Mouse (Mus musculus) layer of hippocampus, adult 2 months (tissue): ENCODE results near the gene Adnp. TPM values are rescaled to one million over a fixed set of nuclear protein-coding genes. Genes with fewer than 3 reads are reported as not detected.
"Not testable (repeated sequence)": the region's sequence is repeated elsewhere in the genome, so short reads cannot be mapped to it uniquely, and the experiment has no call there.

Source experiments
- DNase-seq, 2 experiments: peaks; one replicate each; pipeline ENCODE4 v3.0.0; 2022; ENCODE audit warnings: low spot score in 2 of 2
- H3K27ac ChIP-seq: fragments of 200-600 bp; 2 replicates; pipeline ENCODE4 v1.8.1; 2022
- H3K4me3 ChIP-seq: fragments of 200-600 bp; 2 replicates; pipeline ENCODE4 v1.8.1; 2022; ENCODE audit warnings: mild to moderate bottlenecking
- CTCF ChIP-seq: fragments of 200-600 bp; conservative IDR thresholded peaks from 2 replicates; pipeline ENCODE4 v1.8.1; 2022; ENCODE audit warnings: antibody characterized with exemption, mild to moderate bottlenecking, moderate library complexity
- microRNA-seq, 2 experiments: library from miRNA; unstranded; fragments of <30 nt; microRNA quantifications; one replicate each; pipeline ENCODE4 v1.2.0; 2021
- total RNA-seq, 2 experiments: library from RNA; stranded (reverse); gene quantifications; 2 replicates each; pipeline ENCODE4 v1.2.3; 2021

Gene Adnp
- total RNA-seq, 2 experiments from 2014 or later = 90.5 to 96.3 TPM

DNA sequence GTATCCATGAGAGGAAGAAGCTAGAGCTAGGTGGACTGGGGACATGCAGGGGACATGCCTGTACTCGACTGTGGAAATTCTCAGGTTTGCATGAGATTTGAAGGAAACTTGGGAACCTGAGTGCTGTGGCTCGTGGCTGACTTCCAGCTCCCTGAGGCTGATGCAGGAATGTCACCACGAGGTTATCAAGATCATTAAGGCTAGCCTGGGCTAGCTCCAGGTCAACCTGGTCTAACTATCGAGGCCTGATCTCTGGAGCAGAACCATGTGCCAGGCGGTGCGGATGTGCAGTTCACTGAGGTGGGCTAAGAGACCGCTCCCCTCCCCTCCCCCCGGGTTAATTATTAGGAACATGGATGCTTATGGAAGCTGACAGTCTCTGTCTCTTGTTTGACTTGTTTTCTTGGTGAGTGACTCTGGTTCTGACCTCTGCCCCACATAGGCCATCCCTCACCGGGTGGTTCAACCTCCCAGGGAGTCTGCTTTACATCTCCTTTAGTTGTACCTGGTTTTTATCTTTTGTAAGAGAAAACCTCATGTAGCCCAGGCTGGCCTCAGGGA is 46.5 kb downstream of the Adnp start:
- DNase-seq = no peak
- H3K4me3 ChIP-seq = no peak overlapping the region
- no peak overlapping the region for H3K27ac ChIP-seq
- TF ChIP-seq CTCF = no peak

DNA sequence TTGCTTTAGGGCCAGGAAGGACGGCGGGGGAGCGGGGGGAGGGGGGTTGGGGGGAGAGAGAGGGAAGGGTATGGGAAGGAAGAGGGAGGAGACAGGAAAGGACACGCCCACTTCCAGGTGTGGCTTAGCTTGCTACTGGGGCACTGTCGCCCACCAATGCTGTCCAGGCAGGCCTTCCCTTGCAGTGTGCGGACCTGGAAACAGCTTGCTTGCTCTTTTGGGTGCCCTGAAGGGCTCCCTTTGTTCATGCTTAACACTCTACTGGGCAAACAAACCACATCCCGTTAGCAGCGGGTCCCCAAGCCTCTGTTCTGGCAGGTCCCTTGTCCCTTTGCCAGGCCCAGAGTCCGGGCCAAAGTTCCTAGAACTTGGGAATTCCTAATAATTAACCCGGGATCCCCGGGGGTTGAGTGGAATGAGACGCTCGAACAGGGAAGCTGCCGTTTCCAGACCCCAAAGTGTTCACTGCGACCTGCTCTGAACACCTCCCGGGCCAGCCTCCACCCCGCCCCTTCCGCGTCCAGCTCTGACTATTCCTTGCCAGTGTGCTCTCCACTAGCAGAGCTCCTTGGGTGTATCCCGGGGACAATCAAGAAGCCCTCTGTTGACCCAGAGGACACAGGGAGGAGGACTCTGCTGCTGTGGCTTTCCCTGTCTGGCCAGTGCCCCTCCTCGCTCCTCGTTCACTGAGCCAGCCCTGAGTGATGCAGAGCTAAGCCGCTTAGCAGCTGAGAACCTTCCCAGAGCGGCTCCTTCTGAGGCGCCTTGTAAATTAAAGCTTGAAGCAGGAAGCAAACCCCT is 47.8 kb downstream of the Adnp start:
- TF ChIP-seq CTCF = no peak
- Histone ChIP-seq H3K27ac (no peak overlapping the region), H3K4me3 (peak overlapping the region; percentile 33; the same call in 1 of the 2 replicates)
- no peak for DNase-seq

DNA sequence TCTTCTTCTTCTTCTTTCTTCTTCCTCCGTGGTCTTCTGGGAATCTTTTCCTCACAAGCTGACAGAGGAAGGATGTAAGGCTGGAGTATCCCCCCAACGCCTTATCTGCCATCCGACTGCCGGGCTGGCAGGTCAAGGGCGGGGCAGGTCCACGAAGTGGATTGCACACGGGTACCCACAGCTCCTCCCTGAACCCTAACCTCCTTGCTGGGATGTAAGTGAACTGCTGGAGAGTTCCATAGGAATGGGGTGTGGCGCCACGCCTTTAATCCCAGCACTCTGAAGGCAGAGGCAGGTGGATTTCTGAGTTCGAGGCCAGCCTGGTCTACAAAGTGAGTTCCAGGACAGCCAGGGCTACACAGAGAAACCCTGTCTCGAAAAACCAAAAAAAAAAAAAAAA is 48.9 kb downstream of the Adnp start:
- H3K4me3 ChIP-seq, DNase-seq, H3K27ac ChIP-seq: not testable (repeated sequence)

DNA sequence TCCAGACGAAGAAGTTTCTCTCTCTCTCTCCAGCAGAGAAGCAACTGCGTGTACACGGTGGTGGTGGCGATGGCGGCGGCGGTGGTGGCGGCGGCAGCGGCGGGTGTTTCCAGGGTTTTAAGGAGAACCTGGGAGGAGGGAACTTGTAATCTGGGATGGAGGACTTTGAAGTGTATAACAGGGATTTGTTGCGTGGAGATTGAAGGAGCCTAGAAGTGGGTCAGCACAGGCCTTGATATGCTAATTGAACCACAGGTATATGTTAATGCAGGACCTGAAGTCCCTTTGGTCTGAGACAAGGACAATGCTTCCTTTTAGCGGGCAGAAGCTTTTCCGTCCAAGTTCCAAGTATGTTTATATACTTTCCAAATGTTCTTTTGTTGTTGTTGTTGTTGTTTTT is 50.6 kb downstream of the Adnp start:
- DNase-seq = no peak
- no peak overlapping the region for H3K27ac ChIP-seq
- no peak overlapping the region for H3K4me3 ChIP-seq
- TF ChIP-seq CTCF = no peak

DNA sequence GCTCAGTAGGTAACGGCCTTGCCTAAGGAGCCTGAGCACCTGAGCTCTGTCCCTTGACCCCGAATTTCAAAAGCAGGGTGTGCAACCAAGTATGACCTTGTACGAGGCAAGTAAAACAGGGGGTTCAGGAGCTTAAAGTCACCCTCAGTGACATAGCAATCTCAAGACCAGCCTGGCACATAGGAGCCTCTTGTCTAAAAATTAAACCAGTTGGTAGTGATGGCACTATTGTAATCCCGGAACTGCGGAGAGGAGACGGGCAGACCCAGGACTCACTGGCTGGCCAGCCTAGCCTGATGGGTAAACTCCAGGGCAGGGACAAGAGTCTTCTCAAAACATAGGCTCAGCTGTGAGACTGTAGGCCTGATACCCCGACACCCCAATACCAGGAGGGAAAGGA is 51.2 kb downstream of the Adnp start:
- DNase-seq = no peak
- TF ChIP-seq CTCF = no peak
- H3K4me3 ChIP-seq = no peak overlapping the region
- no peak overlapping the region for H3K27ac ChIP-seq

DNA sequence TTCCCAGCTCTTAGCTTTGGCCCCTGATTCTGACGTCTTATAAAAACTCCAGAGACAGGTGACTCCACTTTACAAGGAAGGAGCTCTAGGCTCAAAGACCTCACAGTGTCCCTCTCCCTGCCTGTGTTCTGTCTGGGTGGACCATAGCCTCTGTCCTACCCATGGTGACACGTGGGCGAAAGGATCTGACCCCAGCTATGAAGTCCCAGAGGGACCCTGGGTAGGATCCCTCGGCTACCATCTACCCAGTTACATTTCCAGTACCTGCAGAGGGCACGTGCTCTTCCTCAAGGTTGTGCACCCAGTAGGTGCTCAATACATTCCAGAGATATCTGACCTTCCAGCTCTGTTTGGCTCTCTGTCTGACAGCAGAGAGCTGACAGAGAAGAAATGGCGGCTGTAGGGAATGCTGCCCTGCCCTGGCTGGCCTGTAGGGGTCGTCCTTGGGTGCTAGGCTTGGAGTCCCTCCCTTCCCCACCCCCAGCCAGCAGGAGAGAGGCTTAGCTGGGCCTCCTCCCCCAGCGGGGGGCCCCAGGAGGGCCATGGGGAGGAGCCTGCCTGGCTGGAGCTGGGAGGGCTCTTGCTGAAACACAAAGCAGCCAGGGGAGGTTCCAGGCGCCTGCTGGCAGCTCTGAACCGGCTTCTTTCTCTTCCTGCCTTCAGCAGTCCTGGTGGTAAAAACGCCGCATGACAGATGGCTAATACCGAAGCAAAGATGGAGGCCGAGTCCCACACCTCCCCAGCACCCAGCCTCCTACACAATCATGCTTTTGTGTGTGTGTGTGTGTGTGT is 52.6 kb downstream of the Adnp start:
- peak; percentile 79 for TF ChIP-seq CTCF
- Histone ChIP-seq H3K27ac (peak overlapping the region; percentile 51; the same call in 1 of the 2 replicates), H3K4me3 (no peak overlapping the region; the same call in 1 of the 2 replicates)
- DNase-seq = peak; percentile 58 to 69

DNA sequence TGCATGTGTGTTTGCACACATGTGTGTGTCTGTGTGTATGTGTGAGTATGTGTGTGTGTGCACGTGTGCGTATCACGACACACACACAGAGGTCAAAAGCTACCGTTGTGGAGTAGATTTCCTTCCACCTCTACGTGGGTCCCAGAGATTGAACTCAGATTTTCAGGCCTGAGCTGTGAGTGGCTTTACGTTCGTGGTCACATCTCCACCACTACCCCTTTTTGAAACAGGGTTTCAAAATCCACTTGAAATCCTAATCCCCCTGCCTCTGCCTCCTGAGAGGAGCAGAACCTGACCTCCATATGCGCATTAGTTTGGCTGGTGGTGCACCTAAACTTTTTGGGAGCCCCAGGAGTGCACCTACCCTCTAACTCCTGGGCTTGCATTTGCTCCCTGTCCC is 57.7 kb downstream of the Adnp start:
- no peak for TF ChIP-seq CTCF

DNA sequence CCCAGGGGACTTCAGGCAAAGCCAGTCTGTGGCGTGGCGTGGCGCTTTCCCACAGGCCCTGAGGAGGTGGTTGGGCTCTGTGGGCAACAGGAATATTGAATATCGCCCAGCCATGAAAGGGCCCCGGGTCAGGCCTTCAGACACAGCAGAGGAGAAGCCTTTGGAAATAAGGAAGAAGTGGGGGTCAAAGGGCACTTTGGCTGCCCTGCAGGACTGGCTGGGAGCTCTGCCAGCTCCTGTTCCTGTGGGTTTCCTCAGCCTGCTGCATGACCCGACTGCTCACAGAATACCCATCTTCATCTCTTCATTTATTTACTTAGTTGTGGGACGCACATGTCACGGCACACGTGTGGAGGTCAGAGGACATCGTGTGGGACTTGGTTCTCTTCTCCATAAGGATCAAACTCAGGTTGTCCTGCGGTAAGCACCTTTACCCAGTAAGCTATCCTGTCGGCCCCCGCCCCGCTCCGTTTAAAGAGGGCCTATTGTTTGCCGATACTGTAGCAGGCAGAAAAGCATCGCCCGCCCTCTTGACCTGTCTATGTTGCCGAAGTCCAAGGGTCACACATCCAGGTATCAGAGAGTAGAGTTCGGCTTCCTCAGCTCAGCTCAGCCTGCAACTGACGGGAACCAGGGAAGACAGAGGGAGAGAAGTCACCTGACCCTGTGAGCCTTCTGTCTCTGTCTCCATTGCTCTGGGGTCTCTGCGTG is 59.0 kb downstream of the Adnp start:
- no peak overlapping the region for H3K4me3 ChIP-seq
- no peak overlapping the region for H3K27ac ChIP-seq
- no peak for TF ChIP-seq CTCF
- DNase-seq = no peak

More for the DNA sequence above, 57.7 kb downstream of the Adnp start:
- Histone ChIP-seq H3K27ac (no peak overlapping the region), H3K4me3 (no peak overlapping the region)
- no peak for DNase-seq

DNA sequence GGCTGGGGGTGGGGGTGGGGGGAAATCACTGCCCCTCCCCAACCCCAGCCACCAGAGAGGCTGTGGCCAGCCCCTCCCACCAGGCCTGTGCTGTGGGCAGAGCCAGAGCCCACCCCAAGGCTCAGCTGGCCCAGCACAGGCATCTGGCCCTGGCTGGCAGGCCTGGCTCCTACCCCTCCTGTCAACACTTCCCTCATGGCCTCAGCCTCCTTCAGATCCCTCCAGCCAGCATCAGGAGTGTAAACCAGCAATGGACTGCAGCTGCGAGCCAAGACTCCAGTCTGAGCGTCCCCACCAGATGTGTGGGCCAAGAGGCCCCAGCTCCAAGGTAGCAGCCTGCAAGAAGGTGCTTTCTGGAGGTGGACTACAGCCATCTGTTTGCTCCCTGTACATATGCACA is 61.5 kb downstream of the Adnp start:
- no peak for DNase-seq
- no peak overlapping the region for H3K27ac ChIP-seq
- H3K4me3 ChIP-seq = no peak overlapping the region
- no peak for TF ChIP-seq CTCF

DNA sequence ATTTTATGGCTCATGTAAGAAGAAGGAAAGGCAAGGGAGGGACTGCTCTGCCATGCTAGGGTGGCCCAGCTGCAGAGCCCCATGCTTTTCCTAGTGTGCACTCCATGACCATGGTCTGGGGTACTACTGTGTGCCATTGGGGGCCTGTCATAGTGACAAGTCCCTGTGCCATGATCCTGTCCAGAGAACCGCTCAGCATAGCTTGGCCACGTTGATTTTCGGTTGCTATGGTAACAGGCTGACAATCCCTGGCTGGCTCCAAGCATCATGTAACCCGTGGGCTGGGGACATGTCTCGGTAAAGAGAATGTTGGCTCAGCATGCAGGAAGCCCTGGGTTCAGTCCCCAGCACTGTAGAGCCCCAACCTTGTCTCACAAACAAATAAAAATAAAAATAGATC is 63.1 kb downstream of the Adnp start:
- TF ChIP-seq CTCF = no peak
- no peak for DNase-seq
- Histone ChIP-seq H3K27ac (no peak overlapping the region), H3K4me3 (no peak overlapping the region)

DNA sequence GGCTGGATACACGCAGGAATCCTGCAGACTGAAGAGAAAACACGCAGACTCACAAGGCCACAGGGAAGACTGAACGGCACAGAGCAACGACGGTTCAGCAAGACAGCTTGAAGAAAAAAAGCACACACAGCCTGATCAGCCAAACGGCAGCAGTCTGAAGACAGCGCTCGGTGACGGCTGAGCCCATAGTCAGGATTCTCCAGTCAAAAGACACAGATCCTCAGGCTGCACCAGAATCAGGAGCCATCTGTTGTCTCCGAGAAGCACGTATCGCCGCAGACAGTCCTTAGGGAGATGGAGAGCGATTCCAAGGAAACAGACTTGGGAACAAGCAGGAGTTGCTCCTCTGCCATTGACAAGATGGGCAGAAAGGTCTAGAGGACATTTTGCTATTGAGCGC is 69.8 kb downstream of the Adnp start:
- DNase-seq = peak; percentile 38 to 71
- H3K27ac ChIP-seq = peak overlapping the region; percentile 72; the same call in 1 of the 2 replicates
- H3K4me3 ChIP-seq = no peak overlapping the region
- no peak for TF ChIP-seq CTCF

Small RNA genes lying within 50 kb of the gene (microRNA-seq; reads per million reads assigned to microRNA genes)
- gene Gm24561 = 0 reads per million in 2 experiments

Other genes starting within 250 kb of the Adnp start
- gene Ripor3, start 196.5 kb downstream of the Adnp start, total RNA-seq = under 1 TPM; 0.29 to 0.31 TPM
- 1 to 10 TPM; 3.6 to 4.3 TPM for gene Pard6b, start 126.1 kb downstream of the Adnp start, total RNA-seq
- gene Gm20716, start 23.3 kb upstream of the Adnp start, total RNA-seq = 10 to 100 TPM; 29.4 to 34.4 TPM
- 10 to 100 TPM; 56.9 to 69.9 TPM for gene Dpm1, start 23.5 kb upstream of the Adnp start, total RNA-seq
- 10 to 100 TPM; 20.7 to 20.9 TPM for gene Mocs3, start 23.5 kb upstream of the Adnp start, total RNA-seq
- gene Kcng1, start 74.6 kb upstream of the Adnp start, total RNA-seq = 10 to 100 TPM; 37.9 to 39.8 TPM